Mouse (Mus musculus) stomach, embryonic 16.5 days (tissue): ENCODE results near the gene Igdcc3. TPM values are rescaled to one million over a fixed set of nuclear protein-coding genes. Genes with fewer than 3 reads are reported as not detected.

Experiments
- ATAC-seq: fragments of 200-750 bp; cut with Nextera tagmentation; 2 replicates; pipeline ENCODE4 v1.8.0; 2017; ENCODE audit warnings: moderate number of reproducible peaks, moderate TSS enrichment; ENCODE audit not compliant: insufficient read depth, low FRiP score
- H3K27ac ChIP-seq: fragments of 300-500 bp; sonication (generic); 2 replicates; pipeline ENCODE4 v1.5.1; 2014; ENCODE audit warnings: low read length
- H3K27me3 ChIP-seq: fragments of 300-500 bp; sonication (generic); 2 replicates; pipeline ENCODE4 v1.6.1; 2014; ENCODE audit warnings: low read length, control low read depth, mixed read lengths; ENCODE audit not compliant: control insufficient read depth, insufficient read depth
- H3K36me3 ChIP-seq: fragments of 300-500 bp; sonication (generic); 2 replicates; pipeline ENCODE4 v1.6.1; 2014; ENCODE audit warnings: low read length; ENCODE audit not compliant: control insufficient read depth, insufficient read depth
- H3K4me1 ChIP-seq: fragments of 300-500 bp; sonication (generic); 2 replicates; pipeline ENCODE4 v1.6.1; 2014; ENCODE audit warnings: low read length, control low read depth, mixed read lengths; ENCODE audit not compliant: control insufficient read depth, insufficient read depth
- H3K4me2 ChIP-seq: fragments of 300-500 bp; sonication (generic); 2 replicates; pipeline ENCODE4 v1.6.1; 2014; ENCODE audit warnings: low read depth, low read length, mixed read lengths
- H3K4me3 ChIP-seq: fragments of 300-500 bp; sonication (generic); replicated peaks from 2 replicates; pipeline ENCODE4 v1.5.1; 2014; ENCODE audit warnings: mild to moderate bottlenecking, low read length
- H3K9ac ChIP-seq: fragments of 300-500 bp; sonication (generic); 2 replicates; pipeline ENCODE4 v1.6.1; 2014; ENCODE audit warnings: low read length
- H3K9me3 ChIP-seq: fragments of 300-500 bp; sonication (generic); replicated peaks from 2 replicates; pipeline ENCODE4 v1.6.1; 2016; ENCODE audit warnings: low read length, control low read depth; ENCODE audit not compliant: control insufficient read depth
- WGBS: fragments of 180-500 bp; shearing (Covaris S2); extraction: QIAGEN DNeasy Blood & Tissue Kit; methylation state at CpG from one replicate; pipeline ENCODE4 v1.1.7; 2014; 5-methylcytosine and 5-hydroxymethylcytosine counted together
- polyA plus RNA-seq: library from polyadenylated mRNA; unstranded; fragments of >200 nt; fragmentation: Nextera tagmentation; extraction: Ambion mirVana; gene quantifications from 2 replicates; pipeline ENCODE4 v1.2.1, GENCODE M21; 2015

The Igdcc3 gene
- 0.44 and 0.55 TPM in 2 replicates for polyA plus RNA-seq

DNA sequence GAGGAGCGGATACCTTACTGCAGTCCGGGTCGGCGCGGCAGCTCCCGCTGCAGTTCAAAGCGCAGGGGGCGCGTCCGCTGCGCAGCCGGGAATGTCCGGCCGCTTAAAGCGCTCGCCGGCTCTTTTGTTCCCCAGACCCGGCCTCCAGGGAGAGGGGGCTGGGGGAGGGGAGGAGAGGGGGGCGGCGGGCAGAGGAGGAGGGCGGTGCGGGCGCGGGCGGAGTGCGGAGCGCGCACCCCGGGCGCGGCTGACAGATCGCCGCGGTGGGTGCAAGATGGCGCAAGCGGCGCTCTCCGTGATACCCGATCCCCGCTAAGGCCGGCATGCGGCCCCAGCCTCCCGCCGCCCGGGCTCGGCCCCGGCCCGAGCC, at the start of gene Igdcc3:
Gene Igdcc3, plus strand, starts transcription at position 254 of the 370 bp plus-strand sequence.
- no peaks in the 10 kb centered on the region for H3K9me3 ChIP-seq
- peak within 1 kb of the TSS; percentile 72 for H3K4me3 ChIP-seq
- ATAC-seq, result peak; percentile 75
- peaks cover 12% of the 10 kb centered on the region for H3K4me1 ChIP-seq
- under 1% methylated on average over 45 of the region's 48 CpGs for WGBS
- peak within 1 kb of the TSS; percentile 100 for H3K4me2 ChIP-seq
- H3K36me3 ChIP-seq, result no peaks in the 10 kb centered on the region
- peak within 1 kb of the TSS; percentile 82 for H3K9ac ChIP-seq
- peaks cover 6% of the 10 kb centered on the region; the same call in 1 of the 2 replicates for H3K27me3 ChIP-seq
- H3K27ac ChIP-seq, result peak within 1 kb of the TSS; percentile 69

GRCm38 (mm10) chr9:65094237-65094636, 46.8 kb upstream of the Igdcc3 start:
- peak overlapping the region; percentile 27; the same call in 1 of the 2 replicates for H3K27ac ChIP-seq
- 22% methylated on average over 6 of the region's 6 CpGs for WGBS
- no peak overlapping the region for H3K4me2 ChIP-seq
- no peaks in the 10 kb centered on the region for H3K9me3 ChIP-seq
- no peaks in the 10 kb centered on the region for H3K36me3 ChIP-seq
- peak overlapping the region; percentile 2; the same call in 1 of the 2 replicates for H3K9ac ChIP-seq
- peak; percentile 84 for ATAC-seq
- H3K27me3 ChIP-seq, result no peaks in the 10 kb centered on the region
- peaks cover 8% of the 10 kb centered on the region; the same call in 1 of the 2 replicates for H3K4me1 ChIP-seq
- H3K4me3 ChIP-seq, result no peak overlapping the region

DNA sequence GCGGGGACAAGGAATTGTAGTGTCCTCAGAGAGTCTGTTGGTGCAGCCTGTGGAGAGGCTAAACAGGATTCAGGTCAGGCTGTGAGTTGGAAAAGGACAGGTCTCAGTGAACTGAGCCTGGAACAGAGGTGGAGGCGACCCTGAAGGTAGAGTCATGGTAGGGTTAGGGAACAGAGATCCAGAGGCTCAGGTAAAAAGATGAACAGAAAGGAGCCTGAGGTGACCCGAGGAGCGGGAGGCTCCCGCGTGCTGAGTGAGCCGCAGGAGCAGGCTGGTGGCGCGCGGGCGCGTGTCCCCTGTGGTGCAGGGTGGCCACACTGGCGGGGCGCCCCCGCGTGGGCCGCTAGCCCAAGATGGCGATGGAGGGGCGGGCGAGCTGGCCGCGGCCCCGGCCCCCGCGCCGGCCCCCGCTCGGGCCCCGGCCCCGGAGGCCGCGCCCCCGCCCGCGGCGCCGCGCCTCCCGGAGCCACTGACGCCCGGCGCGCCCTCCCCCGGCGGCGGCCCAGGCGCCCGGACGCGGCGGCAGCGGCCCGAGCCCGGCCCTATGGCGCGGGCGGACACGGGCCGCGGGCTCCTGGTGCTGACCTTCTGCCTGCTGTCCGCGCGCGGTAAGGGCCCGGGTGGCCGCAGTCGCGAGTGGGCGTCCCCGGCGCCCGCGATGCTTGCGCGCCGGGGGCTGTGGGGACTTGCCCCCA, 39.9 kb upstream of the Igdcc3 start, which contains the start of gene Igdcc4:
Gene Igdcc4, plus strand, starts transcription at position 496 of the 695 bp plus-strand sequence.
- peak within 1 kb of the TSS; percentile 88 for H3K4me2 ChIP-seq
- H3K9me3 ChIP-seq, result peaks cover 3% of the 10 kb centered on the region; the same call in 1 of the 2 replicates
- ATAC-seq, result peak; percentile 27; the same call in 1 of the 2 replicates
- H3K36me3 ChIP-seq, result no peaks in the 10 kb centered on the region
- peak within 1 kb of the TSS; percentile 91 for H3K9ac ChIP-seq
- peak within 1 kb of the TSS; percentile 82 for H3K4me3 ChIP-seq
- H3K27me3 ChIP-seq, result no peaks in the 10 kb centered on the region
- H3K4me1 ChIP-seq, result peaks cover 15% of the 10 kb centered on the region
- WGBS, result 3% methylated on average over 44 of the region's 76 CpGs
- peak within 1 kb of the TSS; percentile 96 for H3K27ac ChIP-seq

GRCm38 (mm10) chr9:65101686-65102376, 39.2 kb upstream of the Igdcc3 start:
- WGBS, result under 1% methylated on average over 36 of the region's 39 CpGs
- peaks cover 20% of the 10 kb centered on the region for H3K4me1 ChIP-seq
- peak overlapping the region; percentile 82 for H3K4me3 ChIP-seq
- no peaks in the 10 kb centered on the region for H3K27me3 ChIP-seq
- peak overlapping the region; percentile 88 for H3K4me2 ChIP-seq
- H3K27ac ChIP-seq, result peak overlapping the region; percentile 96
- H3K9ac ChIP-seq, result peak overlapping the region; percentile 91
- H3K36me3 ChIP-seq, result no peaks in the 10 kb centered on the region
- ATAC-seq, result peak; percentile 77
- peaks cover 3% of the 10 kb centered on the region; the same call in 1 of the 2 replicates for H3K9me3 ChIP-seq

DNA sequence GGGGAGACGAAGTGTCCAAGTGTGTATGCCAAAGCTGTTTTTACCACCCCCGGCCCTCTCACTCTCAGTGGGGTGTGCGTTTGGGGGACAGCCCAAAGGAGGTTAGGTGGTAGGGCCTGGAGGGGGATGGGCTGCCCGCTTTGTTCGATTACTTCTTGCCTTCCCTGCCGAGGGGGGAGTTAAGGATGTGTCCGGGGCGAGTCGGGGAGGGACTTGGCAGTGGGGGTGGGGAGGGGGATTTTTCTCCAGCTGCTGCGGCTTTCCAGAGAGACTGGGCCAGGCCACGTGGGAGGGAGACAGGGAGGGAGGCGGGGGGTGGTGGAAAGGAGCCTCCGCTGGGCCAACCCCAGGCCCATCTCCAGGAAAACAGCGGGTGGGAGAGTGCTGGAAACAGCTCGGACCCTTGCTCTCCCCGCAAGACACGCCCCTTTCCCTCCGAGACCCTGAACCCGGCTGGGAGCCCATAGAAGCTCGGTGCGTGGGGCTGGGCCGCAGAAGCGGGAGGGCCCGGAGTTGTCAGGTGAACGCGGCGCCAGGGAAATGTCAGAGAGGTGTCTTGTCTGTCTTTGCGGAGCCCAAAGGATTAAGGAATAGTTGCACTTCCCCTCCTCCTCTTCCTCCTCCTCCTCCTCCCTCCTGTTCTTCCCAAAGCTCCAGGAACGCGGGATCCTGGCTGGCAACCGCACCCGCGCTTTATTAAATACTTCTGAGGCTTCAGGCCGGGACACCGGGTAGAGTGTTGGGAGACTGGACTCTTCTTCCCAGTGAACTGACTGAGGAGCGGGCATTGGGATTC, 38.4 kb upstream of the Igdcc3 start:
- ATAC-seq, result peak; percentile 76
- Histone ChIP-seq H3K4me2 (peak overlapping the region; percentile 88), H3K27ac (peak overlapping the region; percentile 96), H3K36me3 (no peaks in the 10 kb centered on the region), H3K9ac (peak overlapping the region; percentile 91), H3K9me3 (peaks cover 3% of the 10 kb centered on the region; the same call in 1 of the 2 replicates), H3K4me1 (peaks cover 23% of the 10 kb centered on the region), H3K4me3 (peak overlapping the region; percentile 82), H3K27me3 (no peaks in the 10 kb centered on the region)
- WGBS, result 4% methylated on average over 36 of the region's 36 CpGs

GRCm38 (mm10) chr9:65103173-65103752, 37.7 kb upstream of the Igdcc3 start:
- peak overlapping the region; percentile 82 for H3K4me3 ChIP-seq
- H3K36me3 ChIP-seq, result no peaks in the 10 kb centered on the region
- no peak for ATAC-seq
- peak overlapping the region; percentile 91 for H3K9ac ChIP-seq
- H3K9me3 ChIP-seq, result peaks cover 3% of the 10 kb centered on the region; the same call in 1 of the 2 replicates
- peak overlapping the region; percentile 96 for H3K27ac ChIP-seq
- 26% methylated on average over 8 of the region's 8 CpGs for WGBS
- H3K27me3 ChIP-seq, result no peaks in the 10 kb centered on the region
- H3K4me1 ChIP-seq, result peaks cover 26% of the 10 kb centered on the region
- H3K4me2 ChIP-seq, result peak overlapping the region; percentile 88

- peaks cover 42% of the 10 kb centered on the region for H3K4me1 ChIP-seq
- no peak overlapping the region for H3K9ac ChIP-seq
Measured at GRCm38 (mm10) chr9:65106821-65107220, 34.2 kb upstream of the Igdcc3 start.

DNA sequence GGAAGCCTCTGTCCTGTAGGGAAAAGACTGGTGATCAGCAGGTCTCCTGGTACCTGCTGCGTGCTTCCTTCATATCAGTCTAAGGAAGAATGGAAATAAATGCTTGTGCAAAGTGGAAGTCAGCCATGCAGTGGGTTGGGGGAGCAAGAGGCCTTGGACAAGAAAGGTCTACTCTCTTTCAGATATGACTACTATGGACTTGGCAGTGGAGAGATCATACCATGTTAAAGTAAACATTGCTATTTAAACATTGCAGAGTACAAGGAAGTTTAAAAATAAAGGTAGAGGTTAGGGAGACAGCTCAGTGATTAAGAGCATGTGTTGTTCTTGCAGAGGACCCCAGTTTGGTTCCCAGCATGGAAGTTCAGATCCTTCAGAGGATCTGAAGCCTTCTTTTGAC, 33.1 kb upstream of the Igdcc3 start:
- Histone ChIP-seq H3K4me1 (peaks cover 42% of the 10 kb centered on the region), H3K27ac (peak overlapping the region; percentile 93; the same call in 1 of the 2 replicates), H3K27me3 (no peaks in the 10 kb centered on the region), H3K4me3 (no peak overlapping the region), H3K4me2 (no peak overlapping the region), H3K9me3 (no peaks in the 10 kb centered on the region), H3K9ac (no peak overlapping the region), H3K36me3 (no peaks in the 10 kb centered on the region)
- WGBS, result 58% methylated on average over 1 of the region's 1 CpGs
- peak; percentile 73; the same call in 1 of the 2 replicates for ATAC-seq

More at GRCm38 (mm10) chr9:65106821-65107220, 34.2 kb upstream of the Igdcc3 start:
- ATAC-seq, result no peak
- H3K27me3 ChIP-seq, result no peaks in the 10 kb centered on the region
- no peaks in the 10 kb centered on the region for H3K36me3 ChIP-seq
- H3K4me3 ChIP-seq, result no peak overlapping the region
- H3K4me2 ChIP-seq, result no peak overlapping the region
- peak overlapping the region; percentile 60 for H3K27ac ChIP-seq
- 74% methylated on average over 4 of the region's 4 CpGs for WGBS
- H3K9me3 ChIP-seq, result no peaks in the 10 kb centered on the region
